In the genomic region with DNA sequence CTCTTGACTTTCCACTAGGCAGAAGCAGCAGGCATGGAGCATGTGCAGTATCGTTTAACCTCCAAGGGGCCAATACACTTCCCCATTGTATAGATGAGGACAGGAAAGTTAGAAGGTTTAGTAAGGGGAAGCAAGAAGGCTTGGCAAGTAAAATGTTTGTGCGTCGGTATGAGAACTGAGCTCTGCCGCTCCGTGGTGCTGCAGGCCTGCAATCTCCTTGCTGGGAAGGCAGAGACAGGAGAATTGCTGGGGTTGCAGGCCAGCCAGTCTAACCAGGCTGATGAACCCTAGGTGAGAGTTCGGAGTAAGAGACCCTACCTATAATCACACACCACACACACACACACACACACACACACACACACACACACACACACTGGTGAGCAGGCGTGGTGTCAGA, we compare ENCODE assay signal across 20 mouse cellular contexts.
DNase-seq lines count a peak whose midpoint lies in the region; ATAC-seq lines count a peak whose summit lies in the region.
"Had no signal": no experiment of that assay in that cellular context is flagged by ENCODE, and none has a peak within 500 bp of the region (broad histone marks: within the 10 kb centered on the region; RNA-seq: fewer than 3 reads in every experiment).

No protein-coding gene starts in this region.

- DNase-seq in forebrain, embryonic 14.5 days (ENCODE audit: low spot score), result peak; percentile 42
- DNase-seq in thymus, postnatal 4 days, result no peak
- DNase-seq in adrenal gland, adult 2 months, result no peak
- no peak for DNase-seq in adrenal gland, postnatal 36 days
- DNase-seq: adrenal gland, postnatal 25 days; B cell, adult 2 months; gastrocnemius, adult 2 months; heart, adult 11 months; kidney, adult 2 months; layer of hippocampus, postnatal 36 days had no signal

- 62% methylated on average over 7 of the region's 7 CpGs for WGBS in neural tube, embryonic 13.5 days
- WGBS in neural tube, embryonic 15.5 days, result 61% methylated on average over 7 of the region's 7 CpGs
- WGBS in forebrain, embryonic 14.5 days, result 34% methylated on average over 7 of the region's 7 CpGs
- 50% methylated on average over 7 of the region's 7 CpGs for WGBS in hindbrain, embryonic 16.5 days
- 43% methylated on average over 7 of the region's 7 CpGs for WGBS in midbrain, embryonic 16.5 days

- H3K27me3 ChIP-seq in neural tube, embryonic 13.5 days, result no peaks in the 10 kb centered on the region
- 0 out of 2 replicates have a peak, but pooled peaks cover 3% of the 10 kb centered on the region for H3K27me3 ChIP-seq in neural tube, embryonic 15.5 days (replicated peaks)
- no peaks in the 10 kb centered on the region for H3K27me3 ChIP-seq in forebrain, embryonic 14.5 days (replicated peaks; ENCODE audit: control insufficient read depth, insufficient read depth, low read length)
- H3K27me3 ChIP-seq in hindbrain, embryonic 16.5 days (replicated peaks; ENCODE audit: control insufficient read depth, insufficient read depth, low read length), result no peaks in the 10 kb centered on the region
- no peaks in the 10 kb centered on the region for H3K27me3 ChIP-seq in midbrain, embryonic 16.5 days (ENCODE audit: control insufficient read depth, insufficient read depth, low read depth, low read length)
- H3K27me3 ChIP-seq: liver, embryonic 12.5 days; lung, embryonic 15.5 days had no signal

- ATAC-seq in neural tube, embryonic 13.5 days (ENCODE audit: low read depth), result no peak
- no peak for ATAC-seq in neural tube, embryonic 15.5 days (ENCODE audit: low FRiP score)
- peak; percentile 26 for ATAC-seq in forebrain, embryonic 14.5 days
- peak; percentile 14; the same call in 1 of the 2 replicates for ATAC-seq in hindbrain, embryonic 16.5 days
- ATAC-seq in midbrain, embryonic 16.5 days, result 0 out of 2 replicates have a peak, but pooled peaks have one; percentile 6
- ATAC-seq: liver, embryonic 12.5 days had no signal

- H3K9ac ChIP-seq in neural tube, embryonic 13.5 days, result no peak overlapping the region
- no peak overlapping the region for H3K9ac ChIP-seq in neural tube, embryonic 15.5 days (replicated peaks)
- H3K9ac ChIP-seq in forebrain, embryonic 14.5 days (ENCODE audit: low read length), result no peak overlapping the region
- no peak overlapping the region for H3K9ac ChIP-seq in hindbrain, embryonic 16.5 days (ENCODE audit: low read depth, low read length)
- no peak overlapping the region for H3K9ac ChIP-seq in midbrain, embryonic 16.5 days (ENCODE audit: low read depth, low read length)
- H3K9ac ChIP-seq: embryonic facial prominence, embryonic 15.5 days; heart, embryonic 15.5 days; liver, embryonic 12.5 days; lung, embryonic 15.5 days had no signal

- H3K4me3 ChIP-seq in neural tube, embryonic 13.5 days, result no peak overlapping the region
- H3K4me3 ChIP-seq in neural tube, embryonic 15.5 days (replicated peaks), result no peak overlapping the region
- no peak overlapping the region for H3K4me3 ChIP-seq in forebrain, embryonic 14.5 days (ENCODE audit: low read depth, low read length)
- H3K4me3 ChIP-seq in hindbrain, embryonic 16.5 days (ENCODE audit: low read length), result no peak overlapping the region
- no peak overlapping the region for H3K4me3 ChIP-seq in midbrain, embryonic 16.5 days (ENCODE audit: low read depth, low read length)
- H3K4me3 ChIP-seq: embryonic facial prominence, embryonic 15.5 days; gastrocnemius, adult 2 months; heart, embryonic 15.5 days; liver, embryonic 12.5 days; lung, embryonic 15.5 days had no signal

- H3K4me1 ChIP-seq in neural tube, embryonic 13.5 days (replicated peaks), result peaks cover 27% of the 10 kb centered on the region
- H3K4me1 ChIP-seq in neural tube, embryonic 15.5 days, result peaks cover 14% of the 10 kb centered on the region
- peaks cover 16% of the 10 kb centered on the region for H3K4me1 ChIP-seq in forebrain, embryonic 14.5 days (ENCODE audit: control insufficient read depth, insufficient read depth, low read length)
- H3K4me1 ChIP-seq in hindbrain, embryonic 16.5 days (ENCODE audit: control insufficient read depth, insufficient read depth, low read depth, low read length), result peaks cover 12% of the 10 kb centered on the region
- H3K4me1 ChIP-seq in midbrain, embryonic 16.5 days (ENCODE audit: control insufficient read depth, insufficient read depth, low read length), result peaks cover 27% of the 10 kb centered on the region
- H3K4me1 ChIP-seq: embryonic facial prominence, embryonic 15.5 days; heart, embryonic 15.5 days; liver, embryonic 12.5 days had no signal

- H3K9me3 ChIP-seq in neural tube, embryonic 13.5 days, result peaks cover 8% of the 10 kb centered on the region; the same call in 1 of the 2 replicates
- no peaks in the 10 kb centered on the region for H3K9me3 ChIP-seq in neural tube, embryonic 15.5 days (replicated peaks)
- H3K9me3 ChIP-seq in forebrain, embryonic 14.5 days (replicated peaks; ENCODE audit: control insufficient read depth, low read length), result 0 out of 2 replicates have a peak, but pooled peaks cover 3% of the 10 kb centered on the region
- peaks cover 4% of the 10 kb centered on the region for H3K9me3 ChIP-seq in hindbrain, embryonic 16.5 days (ENCODE audit: control insufficient read depth, low read length)
- peaks cover 6% of the 10 kb centered on the region; the same call in 1 of the 2 replicates for H3K9me3 ChIP-seq in midbrain, embryonic 16.5 days (replicated peaks; ENCODE audit: control insufficient read depth, low read length, poor library complexity, severe bottlenecking)
- H3K9me3 ChIP-seq: embryonic facial prominence, embryonic 15.5 days; heart, embryonic 15.5 days had no signal

- H3K4me2 ChIP-seq in neural tube, embryonic 13.5 days, result no peak overlapping the region
- no peak overlapping the region for H3K4me2 ChIP-seq in neural tube, embryonic 15.5 days
- H3K4me2 ChIP-seq in forebrain, embryonic 14.5 days (ENCODE audit: low read length), result no peak overlapping the region
- no peak overlapping the region for H3K4me2 ChIP-seq in hindbrain, embryonic 16.5 days (ENCODE audit: low read length)
- no peak overlapping the region for H3K4me2 ChIP-seq in midbrain, embryonic 16.5 days (ENCODE audit: low read length)
- H3K4me2 ChIP-seq: embryonic facial prominence, embryonic 15.5 days; heart, embryonic 15.5 days; liver, embryonic 12.5 days; lung, embryonic 15.5 days had no signal

- H3K36me3 ChIP-seq in neural tube, embryonic 13.5 days, result no peaks in the 10 kb centered on the region
- H3K36me3 ChIP-seq in neural tube, embryonic 15.5 days, result no peaks in the 10 kb centered on the region
- H3K36me3 ChIP-seq in forebrain, embryonic 14.5 days (ENCODE audit: control insufficient read depth, insufficient read depth, low read length), result no peaks in the 10 kb centered on the region
- H3K36me3 ChIP-seq in hindbrain, embryonic 16.5 days (ENCODE audit: control insufficient read depth, insufficient read depth, low read length), result no peaks in the 10 kb centered on the region
- peaks cover 3% of the 10 kb centered on the region; the same call in 1 of the 2 replicates for H3K36me3 ChIP-seq in midbrain, embryonic 16.5 days (ENCODE audit: control insufficient read depth, insufficient read depth, low read length)
- H3K36me3 ChIP-seq: embryonic facial prominence, embryonic 15.5 days; heart, embryonic 15.5 days; liver, embryonic 12.5 days; lung, embryonic 15.5 days had no signal

- H3K27ac ChIP-seq in neural tube, embryonic 13.5 days (replicated peaks), result 0 out of 2 replicates have a peak overlapping the region, but pooled peaks have one; percentile 33
- H3K27ac ChIP-seq in neural tube, embryonic 15.5 days (replicated peaks), result no peak overlapping the region
- H3K27ac ChIP-seq in forebrain, embryonic 14.5 days (ENCODE audit: low read depth, low read length), result peak overlapping the region; percentile 82
- 0 out of 2 replicates have a peak overlapping the region, but pooled peaks have one; percentile 12 for H3K27ac ChIP-seq in hindbrain, embryonic 16.5 days (ENCODE audit: low read depth, low read length)
- no peak overlapping the region; the same call in 1 of the 2 replicates for H3K27ac ChIP-seq in midbrain, embryonic 16.5 days (ENCODE audit: low read length)
- H3K27ac ChIP-seq: embryonic facial prominence, embryonic 15.5 days; gastrocnemius, adult 2 months; heart, embryonic 15.5 days; liver, embryonic 12.5 days; lung, embryonic 15.5 days; macrophage; stomach, postnatal 0 days had no signal

Comparison
In these comparisons a context has a peak if more than half of its experiments do, and no peak if none do; other contexts are left out.
1. H3K27ac ChIP-seq: peak in neural tube, embryonic 13.5 days (single experiment), forebrain, embryonic 14.5 days (single experiment) and hindbrain, embryonic 16.5 days (single experiment); none in neural tube, embryonic 15.5 days (single experiment) and midbrain, embryonic 16.5 days (single experiment).
2. ATAC-seq: peak in forebrain, embryonic 14.5 days (single experiment), hindbrain, embryonic 16.5 days (single experiment) and midbrain, embryonic 16.5 days (single experiment); none in neural tube, embryonic 13.5 days (single experiment) and neural tube, embryonic 15.5 days (single experiment).